Mouse (Mus musculus): Measurements from ENCODE around the gene Dpm1.

DNA sequence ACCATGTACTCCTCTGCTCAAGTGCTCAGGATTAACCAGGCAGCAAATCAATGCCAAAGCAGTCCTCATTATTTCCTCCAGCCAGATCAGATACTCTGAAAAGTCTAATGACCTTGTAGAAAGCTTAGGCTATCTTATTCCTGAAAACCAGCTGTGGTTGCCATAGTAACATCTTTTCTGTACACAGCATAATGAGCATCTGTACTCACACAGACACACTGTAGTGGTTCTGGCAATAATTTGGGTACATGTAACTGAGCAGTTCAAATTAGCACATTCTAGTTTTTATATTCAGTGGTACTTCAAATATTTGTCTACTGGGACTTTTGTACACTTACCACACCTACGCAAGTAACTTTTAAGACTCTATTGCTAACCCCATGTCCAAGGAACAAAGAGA, 32.0 kb downstream of the Dpm1 start:
- TF ChIP-seq CTCF (IDR thresholded peaks at IDR 0.05; ENCODE audit: insufficient read depth, low read depth, low read length) (no peak), POLR2A (IDR thresholded peaks at IDR 0.05; ENCODE audit: insufficient read depth, low read depth, low read length) (no peak)
